Mouse (Mus musculus) embryonic facial prominence, embryonic 10.5 days (tissue): ENCODE measurements around the gene Ccl8. TPM values are rescaled to one million over a fixed set of nuclear protein-coding genes. Genes with fewer than 3 reads are reported as not detected.

Source experiments
- DNase-seq: peaks from one replicate; pipeline ENCODE4 v3.0.0-alpha.2; 2017; ENCODE audit warnings: low spot score
- H3K27ac ChIP-seq: fragments of 300-500 bp; sonication (generic); replicated peaks from 2 replicates; pipeline ENCODE4 v1.5.1; 2016; ENCODE audit warnings: mild to moderate bottlenecking
- H3K27me3 ChIP-seq: fragments of 300-500 bp; sonication (generic); replicated peaks from 2 replicates; pipeline ENCODE4 v1.6.1; 2016; ENCODE audit warnings: low read depth, mild to moderate bottlenecking; ENCODE audit not compliant: poor library complexity, severe bottlenecking
- H3K36me3 ChIP-seq: fragments of 300-500 bp; sonication (generic); replicated peaks from 2 replicates; pipeline ENCODE4 v1.6.1; 2016; ENCODE audit warnings: mild to moderate bottlenecking, moderate library complexity
- H3K4me1 ChIP-seq: fragments of 300-500 bp; sonication (generic); 2 replicates; pipeline ENCODE4 v1.6.1; 2016
- H3K4me3 ChIP-seq: fragments of 300-500 bp; sonication (generic); 2 replicates; pipeline ENCODE4 v1.5.1; 2016; ENCODE audit warnings: mild to moderate bottlenecking, moderate library complexity
- H3K9me3 ChIP-seq: fragments of 300-500 bp; sonication (generic); 2 replicates; pipeline ENCODE4 v1.6.1; 2016; ENCODE audit warnings: mild to moderate bottlenecking
- WGBS: fragments of 180-500 bp; shearing (Covaris S2); methylation state at CpG from one replicate; pipeline ENCODE4 v1.1.7; 2016; 5-methylcytosine and 5-hydroxymethylcytosine counted together
- polyA plus RNA-seq: library from polyadenylated mRNA; unstranded; fragments of >200 nt; fragmentation: Nextera tagmentation; extraction: Ambion mirVana; gene quantifications from 2 replicates; pipeline ENCODE4 v1.2.1, GENCODE M21; 2016

Ccl8 gene
- polyA plus RNA-seq: not detected in 2 replicates

- WGBS: 83% methylated on average over 3 of the region's 3 CpGs
- Histone ChIP-seq H3K4me3 (no peak within 1 kb of the TSS), H3K4me1 (no peaks in the 10 kb centered on the region), H3K27ac (no peak within 1 kb of the TSS), H3K9me3 (no peaks in the 10 kb centered on the region), H3K36me3 (no peaks in the 10 kb centered on the region), H3K27me3 (no peaks in the 10 kb centered on the region)
- DNase-seq: no peak
These were observed at the start of gene Ccl8 for GRCm38 (mm10) chr11:82114885-82115284. Gene Ccl8, plus strand, starts transcription at chr11:82115185.

GRCm38 (mm10) chr11:82066953-82067571 is 47.9 kb upstream of the Ccl8 start:
- DNase-seq: no peak
- 89% methylated on average over 7 of the region's 7 CpGs for WGBS
- no peak overlapping the region for H3K27ac ChIP-seq
- H3K4me3 ChIP-seq: no peak overlapping the region
- no peaks in the 10 kb centered on the region for H3K36me3 ChIP-seq
- no peaks in the 10 kb centered on the region for H3K9me3 ChIP-seq
- no peaks in the 10 kb centered on the region for H3K4me1 ChIP-seq
- no peaks in the 10 kb centered on the region for H3K27me3 ChIP-seq

GRCm38 (mm10) chr11:82071076-82071475 is 43.9 kb upstream of the Ccl8 start:
- H3K4me3 ChIP-seq: no peak overlapping the region
- no peak for DNase-seq
- no peak overlapping the region for H3K27ac ChIP-seq
- no peaks in the 10 kb centered on the region for H3K27me3 ChIP-seq
- 76% methylated on average over 3 of the region's 3 CpGs for WGBS
- H3K4me1 ChIP-seq: no peaks in the 10 kb centered on the region
- H3K36me3 ChIP-seq: no peaks in the 10 kb centered on the region
- H3K9me3 ChIP-seq: no peaks in the 10 kb centered on the region

DNA sequence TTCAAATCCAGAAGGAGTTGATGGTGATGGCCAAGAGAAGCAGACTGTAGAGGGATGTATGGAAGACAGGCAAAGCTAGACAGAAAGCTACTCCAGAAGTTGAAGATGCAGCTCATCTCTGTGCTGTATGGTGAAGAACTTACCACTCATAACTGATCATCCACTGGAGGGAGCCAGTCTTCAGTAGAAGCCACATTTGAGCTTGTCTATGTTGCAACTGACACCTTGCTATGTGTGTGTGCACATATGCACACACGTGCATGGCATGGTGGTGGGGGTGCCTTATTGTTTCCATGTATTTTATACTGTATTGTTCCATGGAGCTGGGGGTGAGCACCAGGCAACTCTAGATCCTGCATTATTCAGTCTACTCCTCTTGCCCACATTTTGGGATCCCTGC is 42.6 kb upstream of the Ccl8 start:
- WGBS: 90% methylated on average over 1 of the region's 1 CpGs
- Histone ChIP-seq H3K4me3 (no peak overlapping the region), H3K27me3 (no peaks in the 10 kb centered on the region), H3K4me1 (no peaks in the 10 kb centered on the region), H3K27ac (no peak overlapping the region), H3K9me3 (no peaks in the 10 kb centered on the region), H3K36me3 (no peaks in the 10 kb centered on the region)
- DNase-seq: no peak

DNA sequence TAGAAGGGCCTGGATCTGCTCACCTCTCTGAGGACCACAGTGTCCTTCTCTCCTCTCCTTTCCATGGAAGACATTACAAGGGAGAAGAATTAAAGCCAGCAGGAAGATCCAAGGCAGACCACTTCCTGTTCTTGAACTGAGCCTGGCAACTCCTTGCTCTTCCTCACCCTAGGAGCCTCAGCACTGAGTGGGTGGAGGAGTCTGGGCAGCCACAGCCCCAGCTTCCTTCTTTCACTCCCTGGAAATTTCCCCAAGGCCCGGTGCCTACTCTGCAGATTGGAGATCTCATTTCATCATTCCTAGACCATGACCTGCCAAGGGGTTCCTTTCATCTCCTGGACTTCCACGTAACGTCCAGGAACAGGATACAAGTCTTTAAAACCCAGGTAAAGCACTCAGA is 42.0 kb upstream of the Ccl8 start:
- 82% methylated on average over 3 of the region's 3 CpGs for WGBS
- Histone ChIP-seq H3K36me3 (no peaks in the 10 kb centered on the region), H3K27me3 (no peaks in the 10 kb centered on the region), H3K27ac (no peak overlapping the region), H3K4me1 (no peaks in the 10 kb centered on the region), H3K4me3 (no peak overlapping the region), H3K9me3 (no peaks in the 10 kb centered on the region)
- DNase-seq: no peak

DNA sequence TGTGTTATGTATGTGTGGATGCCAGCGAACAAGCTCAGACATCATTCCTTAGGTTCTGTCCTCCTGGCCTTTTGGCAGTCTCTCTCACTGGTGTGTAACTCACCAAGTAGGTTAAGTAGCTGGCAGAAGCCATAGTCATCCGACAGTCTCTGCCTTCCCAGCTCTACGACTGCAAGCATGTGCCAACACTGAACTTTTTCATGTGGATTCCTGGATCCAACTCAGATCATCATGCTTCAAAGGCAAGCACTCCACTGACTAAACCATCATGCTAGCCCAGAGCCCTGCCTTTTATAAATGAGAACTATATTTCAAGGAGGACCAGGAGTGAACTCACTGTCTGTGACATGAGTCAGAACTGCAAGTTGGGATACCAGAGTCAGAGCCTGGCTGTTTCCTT is 41.3 kb upstream of the Ccl8 start:
- H3K9me3 ChIP-seq: no peaks in the 10 kb centered on the region
- 89% methylated on average over 3 of the region's 3 CpGs for WGBS

DNA sequence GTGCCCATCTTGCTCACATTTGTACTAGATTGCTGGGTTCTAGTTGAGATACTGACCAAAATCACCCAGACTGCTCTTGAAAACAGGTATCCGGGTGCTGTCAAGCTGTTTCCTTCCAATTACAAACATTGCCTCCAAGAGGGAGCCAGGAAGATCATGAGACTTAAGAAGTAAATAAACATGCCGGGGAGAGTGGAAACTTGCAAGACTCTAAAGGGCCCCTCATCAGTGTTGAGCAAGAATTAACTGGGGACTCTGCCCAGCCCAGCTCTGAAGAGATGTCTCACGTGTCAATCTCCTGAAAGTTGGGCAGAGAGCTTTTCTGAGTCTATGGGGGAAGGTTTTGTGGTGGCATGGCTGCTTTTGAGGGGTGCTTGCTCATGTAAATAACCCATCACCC is 38.0 kb upstream of the Ccl8 start:
- Histone ChIP-seq H3K27me3 (no peaks in the 10 kb centered on the region), H3K27ac (no peak overlapping the region), H3K4me3 (no peak overlapping the region), H3K9me3 (no peaks in the 10 kb centered on the region), H3K36me3 (no peaks in the 10 kb centered on the region), H3K4me1 (no peaks in the 10 kb centered on the region)
- DNase-seq: no peak
- WGBS: 72% methylated on average over 3 of the region's 3 CpGs

More for the DNA sequence above, 41.3 kb upstream of the Ccl8 start:
- no peak for DNase-seq
- H3K27ac ChIP-seq: no peak overlapping the region
- H3K4me3 ChIP-seq: no peak overlapping the region
- no peaks in the 10 kb centered on the region for H3K27me3 ChIP-seq
- H3K36me3 ChIP-seq: no peaks in the 10 kb centered on the region
- H3K4me1 ChIP-seq: no peaks in the 10 kb centered on the region

DNA sequence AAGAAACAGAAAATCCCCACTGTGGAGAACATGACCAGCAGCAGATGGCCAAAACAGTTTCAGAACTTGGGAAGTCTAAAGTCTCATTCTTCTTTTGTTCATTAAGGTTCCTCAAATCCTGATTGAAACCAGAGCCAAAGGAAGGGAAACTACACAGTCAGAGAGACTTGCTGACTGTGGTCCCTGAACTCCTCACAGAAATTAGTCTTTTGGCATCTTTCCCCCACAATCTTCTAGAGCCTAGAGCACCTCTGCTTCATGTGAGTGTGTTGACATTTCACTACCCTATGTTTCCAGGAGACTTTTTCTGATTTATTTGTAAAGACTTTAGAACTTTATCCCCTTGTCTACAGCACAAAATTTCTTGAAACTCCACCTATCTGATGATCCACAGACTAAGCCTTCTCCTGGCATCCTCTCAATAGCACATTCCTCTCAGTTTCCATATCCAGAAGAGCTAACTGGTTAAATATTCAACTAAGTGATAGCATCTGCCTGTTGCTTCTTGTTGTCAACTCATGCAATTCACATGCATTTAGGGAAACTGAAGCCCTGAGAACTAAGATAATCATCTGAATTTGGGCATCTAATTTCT is 36.8 kb upstream of the Ccl8 start:
- Histone ChIP-seq H3K4me3 (no peak overlapping the region), H3K9me3 (no peaks in the 10 kb centered on the region), H3K36me3 (no peaks in the 10 kb centered on the region), H3K27me3 (no peaks in the 10 kb centered on the region), H3K4me1 (no peaks in the 10 kb centered on the region), H3K27ac (no peak overlapping the region)
- no peak for DNase-seq

DNA sequence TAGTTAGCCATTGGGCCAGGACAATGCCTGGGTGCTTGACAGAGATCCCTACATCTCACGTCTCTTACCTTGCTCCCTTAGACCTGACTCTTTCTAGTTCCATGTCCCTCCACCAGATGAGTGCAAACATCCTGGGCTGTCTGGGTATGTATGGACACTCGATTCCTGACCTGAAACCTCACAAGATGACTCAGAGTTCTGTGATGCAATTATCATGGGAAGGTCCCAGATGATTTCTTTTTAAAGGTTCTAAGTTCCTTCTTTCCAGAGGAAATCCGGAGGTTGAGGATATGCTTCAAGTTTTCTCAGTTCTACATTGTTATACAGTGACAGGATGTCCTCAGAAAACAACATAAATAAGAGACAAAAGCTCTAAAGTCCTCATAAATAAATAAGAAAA is 34.1 kb upstream of the Ccl8 start:
- Histone ChIP-seq H3K4me1 (no peaks in the 10 kb centered on the region), H3K36me3 (no peaks in the 10 kb centered on the region), H3K27me3 (no peaks in the 10 kb centered on the region), H3K4me3 (no peak overlapping the region), H3K9me3 (no peaks in the 10 kb centered on the region), H3K27ac (no peak overlapping the region)
- DNase-seq: no peak
- WGBS: 80% methylated on average over 3 of the region's 3 CpGs

DNA sequence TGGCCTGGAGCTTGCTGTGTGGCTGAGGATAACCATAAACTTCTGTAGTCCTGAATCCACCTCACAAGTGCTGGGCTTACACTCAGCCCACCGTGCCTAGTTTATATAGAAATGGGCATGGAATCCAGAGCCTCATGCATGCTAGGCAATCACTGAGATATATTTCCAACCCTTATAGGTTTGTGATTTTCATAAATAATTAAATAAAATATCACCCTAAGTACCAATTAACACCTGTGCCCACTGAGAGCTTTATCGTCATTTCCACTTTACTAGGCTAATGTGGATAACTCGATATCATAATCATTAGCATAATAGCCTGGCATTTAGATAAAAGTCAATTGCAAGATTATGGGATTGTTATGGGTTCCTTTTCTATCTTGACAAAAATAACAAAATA is 30.6 kb upstream of the Ccl8 start:
- Histone ChIP-seq H3K4me1 (0 out of 2 replicates have a peak, but pooled peaks cover 4% of the 10 kb centered on the region), H3K36me3 (no peaks in the 10 kb centered on the region), H3K27me3 (no peaks in the 10 kb centered on the region), H3K9me3 (no peaks in the 10 kb centered on the region), H3K27ac (no peak overlapping the region), H3K4me3 (no peak overlapping the region)
- no peak for DNase-seq
- WGBS: 95% methylated on average over 3 of the region's 3 CpGs

DNA sequence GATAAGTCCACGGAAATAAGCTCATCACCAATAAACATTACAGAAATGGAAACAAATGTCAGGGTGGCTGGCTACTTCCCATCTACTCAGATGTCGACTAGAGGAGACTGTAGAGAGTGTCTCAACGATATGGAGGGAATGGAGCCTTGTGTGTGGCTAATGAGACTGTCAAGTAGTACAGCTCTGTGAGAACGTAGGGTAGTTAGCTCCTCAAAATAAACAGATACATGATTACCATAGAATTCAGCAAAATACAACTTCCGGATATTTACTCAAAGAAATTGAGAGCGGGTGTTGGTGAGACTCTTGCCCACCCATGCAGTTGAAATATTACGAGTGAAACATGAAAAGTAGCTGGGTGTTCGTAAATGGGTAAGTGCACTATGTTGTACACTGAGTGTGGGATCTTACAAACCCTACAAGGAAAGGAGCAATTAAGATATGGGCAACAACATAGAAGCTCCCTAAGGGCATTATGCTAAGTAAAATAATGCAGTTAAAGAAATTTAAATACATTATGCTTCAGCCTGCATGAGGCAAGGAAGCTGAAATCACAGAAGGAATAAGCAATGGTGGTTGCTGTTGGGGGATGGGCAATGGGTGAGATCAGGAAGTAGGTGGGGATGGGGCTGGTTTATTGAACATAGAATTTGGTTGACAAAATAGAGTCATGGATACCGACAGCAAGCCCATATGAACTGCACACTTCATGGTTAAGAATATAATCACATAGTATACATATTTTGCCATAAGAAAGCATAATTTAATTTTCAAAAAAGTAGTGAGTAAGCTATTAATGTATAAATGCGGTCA is 15.3 kb upstream of the Ccl8 start:
- Histone ChIP-seq H3K4me1 (0 out of 2 replicates have a peak, but pooled peaks cover 3% of the 10 kb centered on the region), H3K9me3 (no peaks in the 10 kb centered on the region), H3K36me3 (no peaks in the 10 kb centered on the region), H3K4me3 (no peak overlapping the region), H3K27me3 (no peaks in the 10 kb centered on the region), H3K27ac (no peak overlapping the region)
- 87% methylated on average over 10 of the region's 10 CpGs for WGBS
- DNase-seq: no peak

GRCm38 (mm10) chr11:82101087-82101486 is 13.9 kb upstream of the Ccl8 start:
- Histone ChIP-seq H3K9me3 (no peaks in the 10 kb centered on the region), H3K27me3 (no peaks in the 10 kb centered on the region), H3K4me3 (no peak overlapping the region), H3K27ac (no peak overlapping the region), H3K4me1 (0 out of 2 replicates have a peak, but pooled peaks cover 3% of the 10 kb centered on the region), H3K36me3 (no peaks in the 10 kb centered on the region)
- DNase-seq: no peak
- 90% methylated on average over 4 of the region's 4 CpGs for WGBS

- Histone ChIP-seq H3K9me3 (no peaks in the 10 kb centered on the region), H3K4me3 (no peak within 1 kb of the TSS), H3K4me1 (0 out of 2 replicates have a peak, but pooled peaks cover 3% of the 10 kb centered on the region), H3K27ac (no peak within 1 kb of the TSS), H3K27me3 (no peaks in the 10 kb centered on the region), H3K36me3 (no peaks in the 10 kb centered on the region)
- 77% methylated on average over 2 of the region's 2 CpGs for WGBS
- no peak for DNase-seq
These were observed 13.5 kb upstream of the Ccl8 start, which contains the start of gene Ccl12 for GRCm38 (mm10) chr11:82101529-82101928. Gene Ccl12, plus strand, starts transcription at chr11:82101845.
